Mouse (Mus musculus): ENCODE data around the gene Actr3. TPM values are rescaled to one million over a fixed set of nuclear protein-coding genes. Genes with fewer than 3 reads are reported as not detected.

The Actr3 gene
- polyA plus RNA-seq (2011; ENCODE audit: insufficient read length, low read depth, missing spikeins): 452 and 485 TPM in 2 replicates

GRCm38 (mm10) chr1:125435369-125436135 lies at the start of gene Actr3:
Actr3 (minus strand) TSS chr1:125435727.
- peak within 1 kb of the TSS; percentile 98 for H3K27ac ChIP-seq (ENCODE audit: insufficient read depth, low read length)
- H3K4me1 ChIP-seq (ENCODE audit: control insufficient read depth, insufficient read depth, low read length): peaks cover 6% of the 10 kb centered on the region
- H3K4me3 ChIP-seq (ENCODE audit: insufficient read depth, low read length): peak within 1 kb of the TSS; percentile 89
- TF ChIP-seq CTCF (IDR thresholded peaks at IDR 0.05; ENCODE audit: borderline replicate concordance, insufficient read depth, low read length) (no peak), POLR2A (IDR thresholded peaks at IDR 0.05; ENCODE audit: low read depth, low read length) (peak; percentile 97)

DNA sequence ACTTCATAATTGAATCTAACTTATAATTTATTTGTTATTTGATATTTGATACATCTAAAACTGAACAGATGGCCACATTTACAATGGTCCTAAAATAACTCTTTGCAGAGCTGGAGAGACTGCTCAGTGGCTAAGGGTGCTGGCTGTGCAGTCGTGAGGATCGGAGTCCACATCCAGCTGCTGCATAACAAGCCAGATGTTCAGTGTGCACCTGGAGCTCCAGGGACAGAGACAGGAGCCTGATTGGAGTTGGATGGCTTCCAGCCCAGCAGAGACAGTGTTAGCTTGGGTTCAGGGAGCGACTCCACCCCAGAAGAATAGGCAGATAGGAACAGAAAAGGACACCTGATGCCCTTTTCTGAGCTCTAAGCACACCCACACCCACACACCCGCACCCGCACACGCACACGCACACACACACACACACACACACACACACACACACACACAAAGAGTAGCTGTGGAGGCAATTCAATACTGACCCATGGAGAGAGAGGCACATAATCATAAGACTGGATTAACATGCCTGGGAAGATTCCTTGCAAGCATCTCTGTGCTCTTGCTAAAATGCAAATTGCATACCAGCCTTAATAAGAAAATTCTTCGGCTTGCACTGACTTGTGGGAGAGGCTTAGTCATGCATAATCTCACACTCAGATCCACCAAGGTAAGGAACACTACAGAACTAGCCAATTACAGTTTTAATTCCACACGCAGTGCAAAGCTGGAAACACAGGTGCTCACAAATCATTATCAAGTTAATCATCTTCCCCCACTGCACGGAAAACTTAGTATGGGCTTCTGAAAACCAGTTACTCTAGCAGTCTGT lies 47.1 kb upstream of the Actr3 start:
- H3K27ac ChIP-seq (ENCODE audit: insufficient read depth, low read length): no peak overlapping the region
- H3K4me3 ChIP-seq (ENCODE audit: insufficient read depth, low read length): no peak overlapping the region
- TF ChIP-seq POLR2A (IDR thresholded peaks at IDR 0.05; ENCODE audit: low read depth, low read length) (no peak), CTCF (IDR thresholded peaks at IDR 0.05; ENCODE audit: borderline replicate concordance, insufficient read depth, low read length) (no peak)
- no peaks in the 10 kb centered on the region; the same call in 1 of the 2 replicates for H3K4me1 ChIP-seq (ENCODE audit: control insufficient read depth, insufficient read depth, low read length)

- TF ChIP-seq POLR2A (IDR thresholded peaks at IDR 0.05; ENCODE audit: low read depth, low read length) (no peak), CTCF (IDR thresholded peaks at IDR 0.05; ENCODE audit: borderline replicate concordance, insufficient read depth, low read length) (no peak)
- Histone ChIP-seq H3K4me1 (ENCODE audit: control insufficient read depth, insufficient read depth, low read length) (no peaks in the 10 kb centered on the region; the same call in 1 of the 2 replicates), H3K4me3 (ENCODE audit: insufficient read depth, low read length) (no peak overlapping the region), H3K27ac (ENCODE audit: insufficient read depth, low read length) (no peak overlapping the region)
Observed at GRCm38 (mm10) chr1:125481842-125482241, 46.3 kb upstream of the Actr3 start.

DNA sequence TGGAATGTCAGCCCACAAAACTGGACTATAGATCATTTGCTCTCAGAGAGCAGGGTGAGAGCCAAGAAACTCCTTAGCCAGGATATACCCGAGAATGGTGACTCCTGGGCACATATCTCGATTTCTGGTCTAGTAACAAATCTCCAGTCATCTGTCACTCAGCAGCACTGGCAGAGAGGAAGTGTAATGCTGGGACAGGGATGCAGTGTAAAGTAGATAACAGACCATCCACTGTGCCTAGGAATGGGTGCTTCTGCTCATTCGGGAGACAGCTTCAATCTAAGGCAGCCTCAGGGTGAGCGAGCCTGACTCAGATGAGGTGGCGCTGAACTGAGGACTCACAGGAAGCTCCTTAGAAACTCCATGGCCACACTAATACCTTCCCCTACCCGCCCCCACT lies 43.1 kb upstream of the Actr3 start:
- TF ChIP-seq POLR2A (IDR thresholded peaks at IDR 0.05; ENCODE audit: low read depth, low read length): no peak
- TF ChIP-seq CTCF (IDR thresholded peaks at IDR 0.05; ENCODE audit: borderline replicate concordance, insufficient read depth, low read length): no peak
- no peak overlapping the region for H3K4me3 ChIP-seq (ENCODE audit: insufficient read depth, low read length)
- no peaks in the 10 kb centered on the region; the same call in 1 of the 2 replicates for H3K4me1 ChIP-seq (ENCODE audit: control insufficient read depth, insufficient read depth, low read length)
- no peak overlapping the region for H3K27ac ChIP-seq (ENCODE audit: insufficient read depth, low read length)

DNA sequence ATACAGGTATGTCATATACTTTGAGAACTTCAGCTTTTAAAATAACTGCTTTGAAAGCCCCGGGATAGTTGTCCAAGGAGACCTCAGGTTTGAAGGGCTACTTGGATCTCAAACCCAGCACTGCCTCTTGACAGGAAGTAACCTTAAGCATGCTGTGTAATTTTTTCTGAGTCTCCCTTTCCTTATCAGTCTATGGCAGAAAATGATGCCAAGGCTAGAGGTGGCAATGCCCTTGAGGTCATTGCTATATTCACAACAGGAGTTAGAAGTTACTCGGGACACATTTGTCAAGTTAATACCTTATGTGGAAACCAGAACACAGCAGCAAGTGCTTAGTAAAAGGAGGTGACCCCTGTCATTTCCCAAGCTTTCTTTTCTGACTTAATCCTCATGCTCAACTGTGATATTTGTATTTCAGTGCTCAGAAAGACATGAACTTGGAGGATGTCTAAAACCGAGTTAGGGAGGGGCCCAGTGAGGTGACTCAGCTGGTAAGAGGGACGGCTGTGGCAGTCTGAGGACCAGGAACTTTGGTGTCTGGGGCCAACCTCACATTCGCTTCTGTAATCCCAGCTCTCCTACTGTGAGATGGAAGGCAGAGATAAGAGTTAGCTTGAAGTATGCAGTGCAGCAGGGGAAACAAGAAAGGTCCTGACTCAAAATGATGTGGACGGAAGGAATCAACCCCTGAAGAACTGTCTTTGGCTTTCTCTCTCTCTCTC lies 40.6 kb upstream of the Actr3 start:
- peak overlapping the region; percentile 25; the same call in 1 of the 2 replicates for H3K27ac ChIP-seq (ENCODE audit: insufficient read depth, low read length)
- H3K4me1 ChIP-seq (ENCODE audit: control insufficient read depth, insufficient read depth, low read length): 0 out of 2 replicates have a peak, but pooled peaks cover 2% of the 10 kb centered on the region
- no peak for TF ChIP-seq CTCF (IDR thresholded peaks at IDR 0.05; ENCODE audit: borderline replicate concordance, insufficient read depth, low read length)
- no peak for TF ChIP-seq POLR2A (IDR thresholded peaks at IDR 0.05; ENCODE audit: low read depth, low read length)
- no peak overlapping the region for H3K4me3 ChIP-seq (ENCODE audit: insufficient read depth, low read length)

DNA sequence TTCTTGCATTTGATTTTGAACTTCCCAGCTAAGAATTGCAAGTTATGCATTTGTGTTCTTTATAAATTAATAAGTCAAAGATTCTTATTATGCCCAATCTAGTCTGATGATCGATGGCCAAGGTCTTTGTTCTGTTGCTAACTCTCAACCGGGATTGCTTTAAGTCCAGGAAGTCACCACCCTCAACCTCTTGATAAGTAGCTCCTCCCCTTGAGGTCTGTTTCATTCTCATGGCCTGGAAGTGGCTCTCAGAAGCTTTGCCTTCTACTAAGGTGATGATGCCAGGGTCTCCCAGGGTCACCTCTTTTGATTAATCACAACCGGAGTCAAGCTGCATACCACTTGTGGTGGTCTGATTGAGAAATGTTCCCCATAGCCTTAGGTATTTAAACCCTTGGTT lies 38.3 kb upstream of the Actr3 start:
- TF ChIP-seq POLR2A (IDR thresholded peaks at IDR 0.05; ENCODE audit: low read depth, low read length) (no peak), CTCF (IDR thresholded peaks at IDR 0.05; ENCODE audit: borderline replicate concordance, insufficient read depth, low read length) (no peak)
- Histone ChIP-seq H3K4me3 (ENCODE audit: insufficient read depth, low read length) (no peak overlapping the region), H3K4me1 (ENCODE audit: control insufficient read depth, insufficient read depth, low read length) (0 out of 2 replicates have a peak, but pooled peaks cover 2% of the 10 kb centered on the region), H3K27ac (ENCODE audit: insufficient read depth, low read length) (no peak overlapping the region)

- Histone ChIP-seq H3K4me3 (ENCODE audit: insufficient read depth, low read length) (no peak overlapping the region), H3K4me1 (ENCODE audit: control insufficient read depth, insufficient read depth, low read length) (0 out of 2 replicates have a peak, but pooled peaks cover 2% of the 10 kb centered on the region), H3K27ac (ENCODE audit: insufficient read depth, low read length) (no peak overlapping the region)
- TF ChIP-seq POLR2A (IDR thresholded peaks at IDR 0.05; ENCODE audit: low read depth, low read length) (no peak), CTCF (IDR thresholded peaks at IDR 0.05; ENCODE audit: borderline replicate concordance, insufficient read depth, low read length) (no peak)
Observed at GRCm38 (mm10) chr1:125473126-125473666, 37.7 kb upstream of the Actr3 start.

DNA sequence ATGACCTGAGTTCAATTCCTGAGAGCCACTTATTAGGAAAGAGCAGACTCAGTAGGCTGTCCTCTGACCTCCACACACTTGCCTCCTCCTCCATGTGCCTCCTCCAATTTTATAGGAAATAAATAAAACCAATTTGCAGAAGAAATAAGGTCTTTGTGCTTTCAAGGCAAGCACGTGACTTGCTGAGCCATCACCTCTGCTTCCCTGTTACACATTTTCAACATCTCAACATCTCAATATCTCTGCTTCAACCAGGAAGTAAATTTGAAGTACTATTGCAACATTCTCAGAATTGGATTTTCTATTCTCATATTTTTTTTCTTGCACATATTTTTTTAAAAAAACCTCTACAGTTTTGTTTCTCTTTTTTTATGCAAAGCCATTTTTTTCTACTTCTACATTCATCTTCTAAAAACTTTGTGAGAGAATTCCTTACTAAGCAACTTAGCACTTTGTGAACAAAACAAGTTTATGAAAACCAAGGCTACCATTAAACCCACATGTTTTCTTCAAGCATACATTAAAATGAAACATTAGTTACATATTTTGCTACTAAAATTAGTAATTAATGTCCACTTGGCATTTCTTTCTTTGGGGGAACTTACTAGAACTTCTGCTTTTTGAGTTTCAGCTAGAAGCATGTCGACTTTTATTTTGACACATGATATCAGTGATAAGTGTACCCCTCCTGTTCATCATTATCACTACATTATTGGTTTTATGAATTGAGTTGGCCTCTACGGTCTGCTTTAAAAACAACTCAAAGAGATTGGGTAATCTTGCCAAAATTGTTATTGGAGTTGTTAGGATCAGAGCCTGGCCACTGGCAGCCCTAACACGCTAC lies 35.5 kb upstream of the Actr3 start:
- H3K4me1 ChIP-seq (ENCODE audit: control insufficient read depth, insufficient read depth, low read length): 0 out of 2 replicates have a peak, but pooled peaks cover 2% of the 10 kb centered on the region
- H3K4me3 ChIP-seq (ENCODE audit: insufficient read depth, low read length): no peak overlapping the region
- no peak overlapping the region for H3K27ac ChIP-seq (ENCODE audit: insufficient read depth, low read length)
- TF ChIP-seq CTCF (IDR thresholded peaks at IDR 0.05; ENCODE audit: borderline replicate concordance, insufficient read depth, low read length): no peak
- no peak for TF ChIP-seq POLR2A (IDR thresholded peaks at IDR 0.05; ENCODE audit: low read depth, low read length)
